Mouse (Mus musculus) spleen, adult 2 months (tissue): Measurements from ENCODE around the gene Slc13a3. TPM values are rescaled to one million over a fixed set of nuclear protein-coding genes. Genes with fewer than 3 reads are reported as not detected.

ENCODE experiments used
- DNase-seq, 2 experiments: peaks; one replicate each; pipeline versions ENCODE4 v3.0.0 to v3.0.0-alpha.2; 2012 to 2021; ENCODE audit warnings: low spot score in 2 of 2, low read depth in 1 of 2
- H3K27ac ChIP-seq: fragments of 200-500 bp; 2 replicates; pipeline ENCODE4 v1.5.1; 2012; ENCODE audit warnings: low read length, inconsistent platforms; ENCODE audit not compliant: insufficient read depth
- H3K27me3 ChIP-seq: fragments of 200-500 bp; 2 replicates; pipeline ENCODE4 v1.6.1; 2012; ENCODE audit warnings: mild to moderate bottlenecking, moderate library complexity, low read length, inconsistent platforms; ENCODE audit not compliant: control insufficient read depth, insufficient read depth
- H3K36me3 ChIP-seq: fragments of 200-500 bp; 2 replicates; pipeline ENCODE4 v1.6.1; 2012; ENCODE audit warnings: mild to moderate bottlenecking, low read length, inconsistent platforms; ENCODE audit not compliant: control insufficient read depth, insufficient read depth
- H3K4me1 ChIP-seq: fragments of 200-500 bp; 2 replicates; pipeline ENCODE4 v1.6.1; 2011; ENCODE audit warnings: inconsistent platforms; ENCODE audit not compliant: control insufficient read depth, insufficient read depth, insufficient read length
- H3K4me3 ChIP-seq: fragments of 200-500 bp; 2 replicates; pipeline ENCODE4 v1.5.1; 2011; ENCODE audit warnings: mild to moderate bottlenecking, inconsistent platforms; ENCODE audit not compliant: insufficient read depth, insufficient read length; ENCODE audit errors: extremely low read depth
- CTCF ChIP-seq: fragments of 200-500 bp; IDR thresholded peaks from 2 replicates; pipeline ENCODE4 v1.5.1; 2011; ENCODE audit warnings: mild to moderate bottlenecking, inconsistent platforms; ENCODE audit not compliant: insufficient read depth, insufficient read length, insufficient replicate concordance; ENCODE audit errors: extremely low read depth
- POLR2A ChIP-seq: fragments of 200-500 bp; IDR thresholded peaks from 2 replicates; pipeline ENCODE4 v1.6.1; 2011; ENCODE audit warnings: low read depth, low read length, inconsistent platforms
- WGBS: fragments of 180-500 bp; shearing (Covaris S2); methylation state at CpG from one replicate; pipeline ENCODE4 v1.1.7; 2018; 5-methylcytosine and 5-hydroxymethylcytosine counted together
- polyA plus RNA-seq: library from polyadenylated mRNA; depleted of rRNA; stranded (reverse); fragments of >200 nt; gene quantifications from 2 replicates; pipeline ENCODE4 v1.2.3, GENCODE M21; 2012

Gene Slc13a3
- polyA plus RNA-seq, 1 experiment: 0.94 TPM

GRCm38 (mm10) chr2:165475850-165476249 lies 2.8 kb upstream of the Slc13a3 start:
- Histone ChIP-seq H3K36me3 (no peaks in the 10 kb centered on the region), H3K27me3 (no peaks in the 10 kb centered on the region), H3K4me1 (no peaks in the 10 kb centered on the region), H3K4me3 (no peak overlapping the region), H3K27ac (no peak overlapping the region)
- DNase-seq: no peak
- 78% methylated on average over 5 of the region's 5 CpGs for WGBS
- TF ChIP-seq CTCF (no peak), POLR2A (no peak)

- no peak for DNase-seq
- no peaks in the 10 kb centered on the region for H3K36me3 ChIP-seq
- no peak overlapping the region for H3K27ac ChIP-seq
- H3K4me3 ChIP-seq: no peak overlapping the region
- TF ChIP-seq POLR2A: no peak
- TF ChIP-seq CTCF: no peak
- no peaks in the 10 kb centered on the region for H3K27me3 ChIP-seq
- no peaks in the 10 kb centered on the region for H3K4me1 ChIP-seq
- 84% methylated on average over 7 of the region's 7 CpGs for WGBS
These were observed 2.4 kb upstream of the Slc13a3 start for GRCm38 (mm10) chr2:165475412-165475811.

- Histone ChIP-seq H3K4me1 (no peaks in the 10 kb centered on the region), H3K27me3 (no peaks in the 10 kb centered on the region), H3K27ac (no peak overlapping the region), H3K36me3 (no peaks in the 10 kb centered on the region), H3K4me3 (no peak overlapping the region)
- WGBS: 88% methylated on average over 11 of the region's 11 CpGs
- no peak for DNase-seq
- TF ChIP-seq CTCF: no peak
- TF ChIP-seq POLR2A: no peak
These were observed 1.1 kb downstream of the Slc13a3 start for GRCm38 (mm10) chr2:165471943-165472342.

- no peak for TF ChIP-seq POLR2A
- peak; percentile 22; the same call in 1 of the 2 replicates for TF ChIP-seq CTCF
- peak in 1 of 2 experiments; percentile 15 for DNase-seq
- Histone ChIP-seq H3K36me3 (no peaks in the 10 kb centered on the region), H3K4me1 (no peaks in the 10 kb centered on the region), H3K27ac (no peak overlapping the region), H3K4me3 (no peak overlapping the region), H3K27me3 (no peaks in the 10 kb centered on the region)
- WGBS: 13% methylated on average over 5 of the region's 5 CpGs
These were observed 2.9 kb downstream of the Slc13a3 start for GRCm38 (mm10) chr2:165470167-165470566.

GRCm38 (mm10) chr2:165467824-165468452 lies 5.1 kb downstream of the Slc13a3 start:
- Histone ChIP-seq H3K36me3 (no peaks in the 10 kb centered on the region), H3K27me3 (0 out of 2 replicates have a peak, but pooled peaks cover 2% of the 10 kb centered on the region), H3K27ac (no peak overlapping the region), H3K4me3 (no peak overlapping the region), H3K4me1 (no peaks in the 10 kb centered on the region)
- TF ChIP-seq POLR2A: no peak
- TF ChIP-seq CTCF: no peak
- WGBS: 70% methylated on average over 15 of the region's 15 CpGs
- DNase-seq: no peak

- no peak for DNase-seq
- no peaks in the 10 kb centered on the region for H3K36me3 ChIP-seq
- no peak overlapping the region for H3K27ac ChIP-seq
- 50% methylated on average over 7 of the region's 7 CpGs for WGBS
- H3K4me1 ChIP-seq: no peaks in the 10 kb centered on the region
- H3K4me3 ChIP-seq: no peak overlapping the region
- TF ChIP-seq CTCF (no peak), POLR2A (no peak)
- H3K27me3 ChIP-seq: 0 out of 2 replicates have a peak, but pooled peaks cover 2% of the 10 kb centered on the region
These were observed 13.4 kb downstream of the Slc13a3 start for GRCm38 (mm10) chr2:165459663-165460062.

GRCm38 (mm10) chr2:165458189-165458588 lies 14.8 kb downstream of the Slc13a3 start:
- H3K27ac ChIP-seq: no peak overlapping the region
- H3K27me3 ChIP-seq: no peaks in the 10 kb centered on the region
- WGBS: 73% methylated on average over 5 of the region's 5 CpGs
- H3K4me1 ChIP-seq: peaks cover 3% of the 10 kb centered on the region; the same call in 1 of the 2 replicates
- no peak for TF ChIP-seq CTCF
- no peaks in the 10 kb centered on the region for H3K36me3 ChIP-seq
- no peak overlapping the region for H3K4me3 ChIP-seq
- DNase-seq: no peak
